Mouse (Mus musculus) MEL (cell line): Measurements from ENCODE around the gene Unkl. TPM values are rescaled to one million over a fixed set of nuclear protein-coding genes. Genes with fewer than 3 reads are reported as not detected.

Experiments
- DNase-seq: peaks from one replicate; pipeline ENCODE4 v3.0.0; 2011; ENCODE audit warnings: low read depth, low spot score
- H3K27ac ChIP-seq: 2 replicates; pipeline ENCODE4 v1.5.1; 2012; ENCODE audit warnings: low read depth, mild to moderate bottlenecking, control low read depth, low read length, moderate library complexity; ENCODE audit not compliant: control insufficient read depth
- H3K27me3 ChIP-seq, 2 experiments: fragments of 150-350 bp in 1 of 2; sonication (generic) in 1 of 2; 2 replicates each; pipeline ENCODE4 v1.6.1; 2012; ENCODE audit warnings: low read length in 2 of 2, mild to moderate bottlenecking in 2 of 2, improper control_type of control experiment in 1 of 2, moderate library complexity in 1 of 2; ENCODE audit not compliant: insufficient read depth in 2 of 2, control insufficient read depth in 1 of 2
- H3K36me3 ChIP-seq, 2 experiments: 2 replicates each; pipeline ENCODE4 v1.6.1; 2012 to 2014; ENCODE audit warnings: low read length in 2 of 2, improper control_type of control experiment in 1 of 2, inconsistent platforms in 1 of 2, mild to moderate bottlenecking in 1 of 2; ENCODE audit not compliant: insufficient read depth in 2 of 2, control insufficient read depth in 1 of 2
- H3K4me1 ChIP-seq, 2 experiments: fragments of 150-350 bp in 1 of 2; sonication (generic) in 1 of 2; 2 replicates each; pipeline ENCODE4 v1.6.1; 2012; ENCODE audit warnings: low read length in 2 of 2, improper control_type of control experiment in 1 of 2, mild to moderate bottlenecking in 1 of 2; ENCODE audit not compliant: insufficient read depth in 2 of 2, control insufficient read depth in 1 of 2
- H3K4me3 ChIP-seq, 2 experiments: fragments of 150-350 bp in 1 of 2; sonication (generic) in 1 of 2; 2 replicates each; pipeline ENCODE4 v1.5.1; 2012; ENCODE audit warnings: low read depth in 2 of 2, low read length in 2 of 2, mild to moderate bottlenecking in 2 of 2, moderate library complexity in 2 of 2, control low read depth in 1 of 2, improper control_type of control experiment in 1 of 2; ENCODE audit not compliant: control insufficient read depth in 1 of 2, insufficient read depth in 1 of 2
- H3K79me2 ChIP-seq: 2 replicates; pipeline ENCODE4 v1.6.1; 2012; ENCODE audit warnings: mild to moderate bottlenecking, low read length, moderate library complexity; ENCODE audit not compliant: control insufficient read depth, poor library complexity, insufficient read depth
- H3K9ac ChIP-seq: 2 replicates; pipeline ENCODE4 v1.6.1; 2012; ENCODE audit warnings: low read depth, mild to moderate bottlenecking, control low read depth, low read length, moderate library complexity; ENCODE audit not compliant: control insufficient read depth, poor library complexity, severe bottlenecking
- H3K9me3 ChIP-seq: fragments of 150-350 bp; sonication (generic); replicated peaks from 2 replicates; pipeline ENCODE4 v1.6.1; 2012; ENCODE audit warnings: mild to moderate bottlenecking, low read length, improper control_type of control experiment, moderate library complexity; ENCODE audit not compliant: insufficient read depth
- BHLHE40 ChIP-seq: IDR thresholded peaks from 2 replicates; pipeline ENCODE4 v1.6.1; 2012; ENCODE audit warnings: low read depth, mild to moderate bottlenecking, inconsistent platforms, low read length, improper control_type of control experiment, borderline replicate concordance
- CHD2 ChIP-seq: IDR thresholded peaks from 2 replicates; pipeline ENCODE4 v1.6.1; 2011; ENCODE audit warnings: low read length, improper control_type of control experiment
- CTCF ChIP-seq, 3 experiments: IDR thresholded peaks in 2 of 3; conservative IDR thresholded peaks in 1 of 3; 2 replicates each; pipeline ENCODE4 v1.5.1; 2011 to 2012; ENCODE audit warnings: low read length in 3 of 3, low read depth in 2 of 3, mild to moderate bottlenecking in 2 of 3, improper control_type of control experiment in 1 of 3, inconsistent platforms in 1 of 3, mixed read lengths in 1 of 3, moderate library complexity in 1 of 3; ENCODE audit not compliant: control insufficient read depth in 1 of 3, insufficient read depth in 1 of 3, poor library complexity in 1 of 3, severe bottlenecking in 1 of 3
- E2F4 ChIP-seq: IDR thresholded peaks from 2 replicates; pipeline ENCODE4 v1.6.1; 2011; ENCODE audit warnings: low read depth, low read length, improper control_type of control experiment, borderline replicate concordance
- GABPA ChIP-seq: IDR thresholded peaks from 2 replicates; pipeline ENCODE4 v1.6.1; 2012; ENCODE audit warnings: low read depth, mild to moderate bottlenecking, inconsistent platforms, low read length, improper control_type of control experiment, moderate library complexity
- GATA1 ChIP-seq: IDR thresholded peaks from 2 replicates; pipeline ENCODE4 v1.6.1; 2011; ENCODE audit warnings: low read depth, low read length, improper control_type of control experiment
- HCFC1 ChIP-seq: IDR thresholded peaks from 2 replicates; pipeline ENCODE4 v1.6.1; 2012; ENCODE audit warnings: low read depth, mild to moderate bottlenecking, inconsistent platforms, low read length, improper control_type of control experiment, moderate library complexity
- JUND ChIP-seq: IDR thresholded peaks from 2 replicates; pipeline ENCODE4 v1.6.1; 2011; ENCODE audit warnings: low read depth, mild to moderate bottlenecking, improper control_type of control experiment, low read length
- KAT2A ChIP-seq: conservative IDR thresholded peaks from 2 replicates; pipeline ENCODE4 v1.6.1; 2012; ENCODE audit warnings: low read depth, low read length, improper control_type of control experiment, inconsistent platforms
- MAFK ChIP-seq: IDR thresholded peaks from 2 replicates; pipeline ENCODE4 v1.6.1; 2011; ENCODE audit warnings: low read depth, mild to moderate bottlenecking, low read length, improper control_type of control experiment, borderline replicate concordance
- MAX ChIP-seq: IDR thresholded peaks from 2 replicates; pipeline ENCODE4 v1.6.1; 2011; ENCODE audit warnings: low read length, improper control_type of control experiment
- MAZ ChIP-seq: IDR thresholded peaks from 2 replicates; pipeline ENCODE4 v1.6.1; 2012; ENCODE audit warnings: low read depth, mild to moderate bottlenecking, inconsistent platforms, low read length, improper control_type of control experiment
- MXI1 ChIP-seq: IDR thresholded peaks from 2 replicates; pipeline ENCODE4 v1.6.1; 2011; ENCODE audit warnings: mild to moderate bottlenecking, low read depth, low read length, improper control_type of control experiment
- RCOR1 ChIP-seq: IDR thresholded peaks from 2 replicates; pipeline ENCODE4 v1.6.1; 2012; ENCODE audit warnings: low read depth, mild to moderate bottlenecking, inconsistent platforms, low read length, improper control_type of control experiment
- TBP ChIP-seq: IDR thresholded peaks from 2 replicates; pipeline ENCODE4 v1.8.0; 2011; ENCODE audit warnings: low read depth, low read length, improper control_type of control experiment
- TCF12 ChIP-seq: IDR thresholded peaks from 2 replicates; pipeline ENCODE4 v1.6.1; 2014; ENCODE audit warnings: low read depth, mild to moderate bottlenecking, inconsistent platforms, low read length, improper control_type of control experiment, moderate library complexity
- USF1 ChIP-seq: IDR thresholded peaks from 2 replicates; pipeline ENCODE4 v1.6.1; 2014; ENCODE audit warnings: low read depth, mild to moderate bottlenecking, inconsistent platforms, low read length, improper control_type of control experiment, moderate library complexity
- USF2 ChIP-seq, 2 experiments: IDR thresholded peaks; 2 replicates each; pipeline ENCODE4 v1.6.1; 2011 to 2012; ENCODE audit warnings: improper control_type of control experiment in 2 of 2, low read length in 2 of 2, borderline replicate concordance in 1 of 2, inconsistent platforms in 1 of 2, low read depth in 1 of 2, mild to moderate bottlenecking in 1 of 2; ENCODE audit not compliant: insufficient read depth in 1 of 2
- ZC3H11A ChIP-seq: IDR thresholded peaks from 2 replicates; pipeline ENCODE4 v1.6.1; 2012; ENCODE audit warnings: low read depth, mild to moderate bottlenecking, inconsistent platforms, low read length, improper control_type of control experiment
- polyA plus RNA-seq, 2 experiments: library from polyadenylated mRNA; stranded (reverse) in 1 of 2; unstranded in 1 of 2; fragments of >175 nt in 1 of 2; fragments of >200 nt in 1 of 2; gene quantifications; 2 replicates each; pipeline versions ENCODE4 v1.2.1 to v1.2.4; 2012; ENCODE audit warnings: low replicate concordance in 2 of 2, low read depth in 1 of 2; ENCODE audit not compliant: insufficient read length in 2 of 2, insufficient read depth in 1 of 2, missing spikeins in 1 of 2
- total RNA-seq: library from RNA; depleted of rRNA; stranded (reverse); fragments of 300-350 nt; gene quantifications from 2 replicates; pipeline ENCODE4 v1.2.3, GENCODE M21; 2012

Gene Unkl
- total and polyA plus RNA-seq, 3 experiments, result 18.0 to 42.4 TPM; not detected in 1

- H3K4me3 ChIP-seq, result no peak overlapping the region
- no peaks in the 10 kb centered on the region for H3K79me2 ChIP-seq
- DNase-seq, result no peak
- H3K27ac ChIP-seq, result no peak overlapping the region
- TF ChIP-seq CTCF (IDR thresholded peaks at IDR 0.05 in 2 of 3, conservative IDR thresholded peaks at IDR 0.05 in 1 of 3; ENCODE audit: control insufficient read depth in 1 of 3, insufficient read depth in 1 of 3, low read depth in 2 of 3, low read length in 3 of 3, poor library complexity in 1 of 3, severe bottlenecking in 1 of 3), result no peak
- TF ChIP-seq TCF12, result no peak
- TF ChIP-seq ZC3H11A, result no peak
- no peak for TF ChIP-seq RCOR1
- no peak for TF ChIP-seq CHD2
- TF ChIP-seq MXI1, result no peak
- TF ChIP-seq GATA1, result no peak
- TF ChIP-seq TBP, result no peak
- TF ChIP-seq KAT2A, result no peak
- no peak for TF ChIP-seq GABPA
- no peak for TF ChIP-seq BHLHE40
- TF ChIP-seq MAZ, result no peak
- TF ChIP-seq USF1, result no peak
- TF ChIP-seq MAX, result no peak
- no peak for TF ChIP-seq JUND
- no peaks in the 10 kb centered on the region for H3K9me3 ChIP-seq
- H3K36me3 ChIP-seq, result no peaks in the 10 kb centered on the region
- H3K4me1 ChIP-seq, result 0 out of 4 replicates have a peak, but pooled peaks cover 0 to 3% of the 10 kb centered on the region in 2 experiments
- H3K27me3 ChIP-seq, result no peaks in the 10 kb centered on the region
- H3K9ac ChIP-seq, result no peak overlapping the region
These were observed 15.6 kb upstream of the Unkl start for GRCm38 (mm10) chr17:25172558-25172957.

- no peaks in the 10 kb centered on the region for H3K4me1 ChIP-seq
- DNase-seq, result no peak
- peaks cover 0 to 3% of the 10 kb centered on the region in 2 experiments; a peak in 2 of 4 replicates for H3K27me3 ChIP-seq
- no peaks in the 10 kb centered on the region for H3K36me3 ChIP-seq
- no peak within 1 kb of the TSS for H3K27ac ChIP-seq
- no peaks in the 10 kb centered on the region for H3K9me3 ChIP-seq
- TF ChIP-seq E2F4, result no peak
- no peak for TF ChIP-seq USF2 (IDR thresholded peaks at IDR 0.05; ENCODE audit: borderline replicate concordance in 1 of 2, insufficient read depth in 1 of 2, low read depth in 1 of 2, low read length in 2 of 2)
- TF ChIP-seq HCFC1, result no peak
- TF ChIP-seq MAFK, result no peak
- no peak within 1 kb of the TSS for H3K9ac ChIP-seq
- H3K79me2 ChIP-seq, result no peaks in the 10 kb centered on the region
- no peak within 1 kb of the TSS for H3K4me3 ChIP-seq
These were observed 12.8 kb upstream of the Unkl start, which contains the start of gene Gm38655 for GRCm38 (mm10) chr17:25175411-25175810. TSS of gene Gm38655 (minus strand) at chr17:25175471.
